Mouse (Mus musculus) fibroblast of lung, adult 2 months (primary cell): ENCODE measurements around the gene Rps6ka1.

Experiments used
- DNase-seq: peaks from one replicate; pipeline ENCODE4 v3.0.0-alpha.2; 2011; ENCODE audit warnings: low read depth

Rps6ka1 gene

GRCm38 (mm10) chr4:133897431-133897891 is 9.9 kb upstream of the Rps6ka1 start:
- DNase-seq, result no peak

DNA sequence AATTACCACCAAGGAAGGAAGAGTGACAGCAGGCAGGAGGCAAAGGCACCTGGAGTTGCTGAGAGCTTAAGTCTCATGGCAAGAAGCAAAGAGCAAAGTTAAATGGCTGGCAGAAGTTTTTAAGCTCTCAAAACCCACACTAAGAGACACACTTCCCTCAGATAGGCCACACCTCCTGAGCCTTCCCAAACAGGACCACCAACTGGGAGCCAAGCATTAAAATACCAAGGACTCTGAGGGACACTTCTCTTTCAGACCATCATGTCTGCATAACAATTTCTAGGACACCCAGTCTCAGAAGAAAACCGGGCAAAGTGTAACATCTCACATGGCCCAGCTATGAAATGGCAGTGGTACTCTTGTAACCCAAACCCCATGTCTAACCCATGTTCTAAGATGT is 9.4 kb upstream of the Rps6ka1 start:
- DNase-seq, result no peak

DNA sequence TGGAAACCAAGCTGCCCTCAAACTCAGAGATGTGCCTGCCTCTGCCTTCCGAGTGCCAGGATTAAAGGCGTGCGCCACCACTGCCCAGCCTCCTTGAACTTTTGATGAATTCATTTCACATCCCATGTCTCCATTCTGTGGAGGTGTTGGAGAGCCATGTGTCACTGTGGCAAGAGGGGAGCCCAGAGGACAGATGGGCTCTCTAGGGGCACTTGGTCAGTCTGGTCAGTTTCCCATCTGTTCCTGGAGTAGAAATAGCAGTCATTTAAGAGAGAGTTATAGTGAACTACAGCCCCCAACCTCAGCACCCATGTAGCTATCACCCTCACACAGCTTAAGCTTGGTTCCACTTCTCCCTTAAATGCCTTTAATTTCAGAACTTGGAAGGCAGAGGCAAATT is 8.4 kb upstream of the Rps6ka1 start:
- DNase-seq, result no peak

DNA sequence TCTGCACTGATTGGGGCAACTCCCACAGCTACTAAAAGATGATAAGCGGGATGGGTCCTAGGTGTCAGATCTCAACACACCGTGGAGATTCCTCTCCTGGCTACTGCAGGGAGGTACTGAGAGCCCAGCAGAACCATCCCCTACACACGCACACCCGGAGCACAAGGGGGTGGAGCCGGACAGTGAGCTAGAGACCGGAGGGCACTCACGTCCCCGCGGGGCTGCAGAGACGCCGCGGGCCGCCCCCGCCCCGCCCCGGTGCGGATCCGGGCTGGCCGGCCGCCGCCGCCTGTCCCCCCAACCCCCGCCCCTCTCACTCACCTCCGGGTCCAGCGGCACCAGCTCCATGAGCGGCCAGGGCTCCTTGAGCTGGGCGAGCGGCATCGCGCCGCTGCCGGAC is 348 bp downstream of the Rps6ka1 start:
- no peak for DNase-seq

- DNase-seq, result no peak
Measured at GRCm38 (mm10) chr4:133885991-133886501, 1.6 kb downstream of the Rps6ka1 start.

- DNase-seq, result no peak
Measured at GRCm38 (mm10) chr4:133885331-133885730, 2.3 kb downstream of the Rps6ka1 start.

- no peak for DNase-seq
Measured at GRCm38 (mm10) chr4:133884888-133885287, 2.7 kb downstream of the Rps6ka1 start.

DNA sequence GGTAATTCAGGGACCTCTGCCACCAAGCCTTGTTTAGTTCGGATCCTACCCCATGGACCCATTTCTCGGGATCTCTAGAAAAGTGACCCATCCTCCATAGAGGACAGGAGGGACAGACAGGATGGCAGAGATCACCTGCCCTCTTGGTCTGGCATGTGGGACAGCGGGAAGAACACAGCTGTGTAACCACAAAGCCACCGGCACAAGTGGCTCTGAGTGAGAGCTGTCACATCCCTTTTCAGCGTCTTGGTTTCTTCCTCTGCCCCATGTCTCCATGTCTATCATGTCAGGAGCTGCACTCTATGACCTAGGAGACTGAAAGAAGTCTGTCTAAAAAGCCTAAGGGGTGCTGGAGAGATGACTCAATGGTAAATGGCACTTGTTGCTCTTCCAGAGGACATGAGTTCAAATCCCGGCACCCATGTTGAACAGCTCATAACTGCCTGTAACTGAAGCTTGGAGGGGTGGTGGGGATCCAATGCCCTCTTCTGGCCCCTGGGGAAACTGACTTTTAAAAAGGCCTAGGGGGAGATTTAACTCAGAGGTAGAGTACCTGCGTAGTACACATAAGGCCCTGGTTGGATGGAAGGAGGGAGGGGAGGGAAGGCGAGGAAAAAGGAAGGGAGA is 3.4 kb downstream of the Rps6ka1 start:
- no peak for DNase-seq

DNA sequence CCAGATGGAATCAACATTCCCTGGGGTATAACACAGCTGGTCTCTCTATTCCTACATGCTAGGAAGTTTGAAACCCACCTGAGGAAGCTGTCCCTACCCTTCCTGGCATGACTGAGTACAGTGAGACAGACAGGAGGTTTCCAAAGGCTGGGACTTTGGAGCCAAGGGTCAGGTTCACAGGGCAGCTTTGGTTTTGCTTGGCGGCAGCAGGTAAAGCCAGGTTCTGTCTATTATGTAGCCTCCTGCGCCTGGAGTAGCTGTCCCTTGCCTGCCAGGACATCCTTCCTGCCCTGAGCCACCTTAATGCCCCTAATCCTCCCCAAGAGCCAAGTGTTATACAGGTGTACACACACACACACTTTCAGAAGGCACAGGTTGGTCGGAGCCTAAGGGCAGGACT is 5.7 kb downstream of the Rps6ka1 start:
- no peak for DNase-seq

- DNase-seq, result no peak
Measured at GRCm38 (mm10) chr4:133881399-133881798, 6.2 kb downstream of the Rps6ka1 start.

GRCm38 (mm10) chr4:133879145-133879902 is 8.3 kb downstream of the Rps6ka1 start:
- DNase-seq, result no peak

GRCm38 (mm10) chr4:133877850-133878755 is 9.5 kb downstream of the Rps6ka1 start:
- no peak for DNase-seq

GRCm38 (mm10) chr4:133874865-133875517 is 12.6 kb downstream of the Rps6ka1 start:
- DNase-seq, result no peak

GRCm38 (mm10) chr4:133873926-133874864 is 13.4 kb downstream of the Rps6ka1 start:
- no peak for DNase-seq

DNA sequence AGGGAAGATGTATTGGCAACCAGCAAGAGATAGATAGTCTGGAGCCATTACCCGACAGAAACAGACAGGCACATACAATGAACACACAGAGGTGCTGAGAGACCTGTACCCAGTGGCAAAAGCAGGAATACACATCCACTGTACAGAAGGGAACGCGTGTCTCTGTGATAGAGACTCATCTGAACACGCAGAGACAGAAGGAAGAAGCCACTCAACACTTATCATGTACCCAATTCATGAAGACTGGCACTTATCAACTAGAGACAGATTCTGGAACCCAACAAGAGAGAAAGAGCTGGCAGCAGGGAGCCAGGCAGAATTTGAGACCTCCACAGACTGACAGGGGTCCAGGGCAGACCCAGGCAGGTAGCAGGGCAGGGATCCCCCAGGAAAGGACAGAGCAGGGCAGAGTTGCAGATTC is 14.2 kb downstream of the Rps6ka1 start:
- no peak for DNase-seq

- DNase-seq, result no peak
Measured at GRCm38 (mm10) chr4:133872812-133873300, 14.7 kb downstream of the Rps6ka1 start.

DNA sequence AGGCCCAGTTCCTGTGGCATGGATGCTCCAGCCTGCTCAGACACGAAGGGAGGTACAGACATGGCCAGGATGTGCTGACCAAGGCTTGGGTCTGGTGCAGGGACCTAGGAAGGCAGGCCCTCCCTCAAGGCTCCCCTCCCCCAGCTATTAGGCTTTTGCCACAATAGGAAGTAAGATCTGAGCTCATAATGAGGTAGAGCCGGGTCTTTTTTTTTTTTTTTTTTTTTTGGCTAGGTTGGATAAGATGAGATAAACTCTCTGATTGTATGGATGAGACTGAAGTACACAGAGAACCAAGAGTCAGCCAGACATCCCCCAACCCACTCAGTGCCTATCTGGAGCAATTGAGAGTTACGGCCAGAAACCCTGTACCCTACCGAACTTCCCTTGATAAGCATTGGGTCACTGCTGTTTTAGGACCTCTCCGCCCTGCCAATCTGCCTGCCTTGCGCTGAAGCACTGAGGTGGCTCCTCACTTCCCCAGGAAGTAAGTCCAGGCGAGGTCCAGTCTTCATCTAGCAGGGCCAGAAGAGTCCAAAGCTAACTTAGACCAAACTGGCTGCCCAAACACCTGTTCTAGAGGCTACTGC is 15.3 kb downstream of the Rps6ka1 start:
- DNase-seq, result no peak

GRCm38 (mm10) chr4:133865231-133865630 is 22.4 kb downstream of the Rps6ka1 start:
- DNase-seq, result no peak

DNA sequence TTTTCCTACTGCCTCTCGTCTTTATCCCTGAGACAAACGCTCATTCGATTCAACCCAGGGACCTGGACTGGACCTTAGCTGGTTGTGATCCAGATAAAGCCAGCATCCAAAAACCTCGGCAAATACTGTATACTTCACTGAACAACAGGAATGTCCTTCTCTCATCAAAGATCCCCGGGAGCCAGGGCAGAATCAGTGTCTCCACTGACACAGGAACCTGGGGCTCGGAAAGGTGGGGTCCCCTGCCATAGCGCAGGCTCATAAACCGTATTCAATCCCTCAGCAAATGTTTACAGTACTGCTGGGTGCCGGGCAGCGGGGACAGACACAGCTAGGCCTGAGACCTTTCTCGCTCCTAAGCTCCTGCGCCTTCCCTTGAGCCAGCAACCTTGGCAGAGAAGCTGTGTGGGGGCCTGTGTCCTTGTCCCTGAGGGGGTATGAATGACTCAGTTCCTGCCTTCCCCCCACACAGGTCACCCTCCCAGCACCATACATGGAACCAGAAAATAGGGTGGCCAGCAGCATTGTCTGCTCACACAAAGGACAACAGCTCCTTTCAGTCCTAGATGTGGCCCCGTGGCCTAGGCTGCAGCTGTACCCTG is 23.1 kb downstream of the Rps6ka1 start:
- DNase-seq, result no peak
